Mouse (Mus musculus) megakaryocyte-erythroid progenitor cell, adult 5-6 weeks (primary cell): ENCODE data around the gene Gli3. TPM values are rescaled to one million over a fixed set of nuclear protein-coding genes. Genes with fewer than 3 reads are reported as not detected.

ENCODE experiments used
- ATAC-seq: replicated peaks from 2 replicates; pipeline ENCODE4 v1.8.0; 2016; ENCODE audit warnings: mild to moderate bottlenecking, inconsistent platforms; ENCODE audit not compliant: severe bottlenecking, poor library complexity, low FRiP score, low TSS enrichment
- total RNA-seq, 2 experiments: library from RNA; stranded (forward) in 1 of 2; stranded (reverse) in 1 of 2; fragments of 200-1000, 215-1000 nt in 1 of 2; fragments of >200 nt in 1 of 2; fragmentation: Nextera tagmentation in 1 of 2; gene quantifications; 2 replicates each; pipeline ENCODE4 v1.2.3; 2014 to 2017

Gene Gli3
- total RNA-seq, 2 experiments from 2014 or later = not detected

DNA sequence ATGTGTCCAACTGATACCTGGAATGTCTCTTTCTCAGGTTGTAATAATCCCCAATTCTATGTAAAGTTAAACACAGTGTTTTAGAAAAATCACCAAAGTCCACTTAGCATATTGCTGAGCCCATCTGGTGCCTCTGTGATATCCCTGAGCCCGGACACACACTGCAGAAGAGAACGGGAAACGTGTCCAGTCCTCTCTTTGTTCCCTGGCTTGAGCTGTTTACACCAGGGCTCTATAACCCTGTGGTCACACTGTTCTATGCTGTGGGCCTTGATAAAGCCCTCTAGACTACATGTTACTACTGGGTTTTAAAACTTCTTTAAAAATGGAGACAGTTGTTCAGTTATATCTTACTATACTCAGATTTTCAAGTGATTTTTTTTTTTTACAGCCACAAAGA lies 154.4 kb downstream of the Gli3 start:
- no peak for ATAC-seq

DNA sequence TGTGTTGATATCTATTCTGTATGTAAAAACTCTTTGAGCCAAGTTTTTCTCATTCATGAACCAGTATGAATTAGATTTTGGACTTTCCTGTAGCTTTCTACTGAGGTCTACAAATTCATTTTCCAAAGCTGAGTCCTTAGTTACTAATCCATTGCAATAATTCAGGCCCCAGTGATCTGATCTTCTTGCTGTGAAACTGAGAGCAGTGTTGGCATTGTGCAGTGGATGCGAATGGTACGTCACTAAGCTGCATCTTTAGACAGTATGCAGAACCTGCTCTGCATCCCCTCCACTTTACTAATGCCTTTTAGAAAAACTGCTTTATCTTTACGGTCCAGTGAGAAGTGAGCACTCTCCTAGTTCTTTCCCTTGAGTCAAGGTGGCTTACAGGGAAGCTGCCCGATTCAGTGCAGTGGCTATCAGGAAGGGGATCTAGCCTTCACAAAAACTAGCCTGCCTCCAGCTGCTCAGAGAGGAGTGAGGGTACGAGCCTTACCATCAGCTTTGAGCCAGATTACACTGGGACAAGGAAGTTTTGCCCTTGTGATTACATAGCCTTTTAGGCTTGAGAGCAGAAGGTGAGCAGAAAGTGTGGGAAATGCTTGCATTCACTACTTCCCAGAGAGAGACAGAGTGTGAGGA lies 155.1 kb downstream of the Gli3 start:
- ATAC-seq = no peak

DNA sequence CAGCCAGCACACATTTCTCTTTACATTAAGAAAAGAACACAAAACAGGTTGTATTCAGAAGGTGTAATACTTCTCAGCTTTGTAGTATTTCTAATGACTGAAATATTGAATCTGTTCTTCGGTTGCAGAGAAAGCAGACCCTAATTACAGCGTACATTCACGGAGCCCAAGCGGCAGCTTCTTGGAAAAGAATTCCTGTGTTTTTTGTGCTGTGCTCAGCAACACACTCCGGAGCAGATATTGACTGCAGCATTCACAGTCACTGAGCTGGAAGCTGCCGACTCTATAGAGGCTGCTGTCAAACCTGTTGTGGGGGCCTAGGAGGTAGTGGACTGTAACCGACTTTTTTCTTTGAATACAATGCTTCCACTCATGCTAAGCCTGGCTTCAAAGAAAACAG lies 158.0 kb downstream of the Gli3 start:
- no peak for ATAC-seq

DNA sequence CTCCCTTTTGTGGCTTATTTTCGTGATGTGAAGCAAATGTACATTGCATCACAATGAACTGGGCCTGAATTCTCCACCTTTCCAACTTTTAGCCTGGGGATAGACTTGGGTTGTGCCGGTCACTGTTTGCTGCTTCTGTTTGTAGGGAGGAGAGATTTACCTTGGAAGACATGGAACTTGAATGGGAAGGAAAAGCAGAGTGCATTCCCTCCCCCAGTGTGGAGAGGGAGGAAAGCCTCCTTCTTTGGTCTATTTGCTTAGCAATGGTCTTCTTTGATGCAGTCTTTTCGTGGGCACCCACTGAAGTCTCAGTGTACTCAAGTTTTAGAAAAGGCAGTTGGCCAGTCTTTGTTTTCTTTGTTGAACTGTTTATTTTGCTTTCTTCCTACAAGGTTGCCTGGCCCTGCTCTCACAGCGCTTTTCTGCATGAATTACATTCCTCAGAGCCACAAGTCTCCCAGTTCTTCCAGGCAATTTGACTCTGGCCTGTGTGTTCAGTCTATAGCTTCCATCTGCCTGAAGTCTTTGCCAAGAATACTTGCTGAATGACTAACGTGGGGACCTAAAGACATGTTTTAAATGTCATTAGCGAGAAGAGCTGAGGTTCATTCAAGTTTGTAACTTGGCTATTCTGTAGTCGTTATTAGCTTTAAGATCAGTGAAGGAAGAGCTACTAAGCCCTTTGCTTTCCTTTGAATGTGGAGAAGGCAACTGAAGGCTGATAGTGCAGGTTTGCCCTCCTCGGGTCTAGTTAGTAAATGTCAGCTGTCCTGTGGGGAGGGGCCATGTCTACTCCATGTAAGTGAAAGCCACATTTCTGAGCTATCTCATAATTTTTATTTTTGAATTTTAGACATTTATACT lies 161.7 kb downstream of the Gli3 start:
- no peak for ATAC-seq

DNA sequence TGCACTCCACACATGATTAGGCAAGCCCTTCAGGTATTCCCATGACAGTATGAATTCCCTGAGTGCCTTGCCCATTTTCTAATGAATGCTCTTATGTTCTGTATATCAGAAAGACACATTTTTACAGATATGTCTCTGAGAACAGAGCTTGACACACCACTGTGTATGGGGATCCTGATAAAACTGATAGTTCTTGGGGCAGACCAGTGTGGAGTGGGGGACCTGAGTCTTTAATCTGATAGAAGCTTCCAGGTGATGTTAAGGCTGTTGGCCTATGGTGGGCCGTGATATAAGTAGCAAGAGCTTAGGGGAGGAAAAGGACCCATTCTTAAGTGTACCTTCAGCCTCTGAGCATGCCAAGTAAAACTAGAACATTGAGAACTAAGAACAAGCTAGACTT lies 178.5 kb downstream of the Gli3 start:
- ATAC-seq = no peak

DNA sequence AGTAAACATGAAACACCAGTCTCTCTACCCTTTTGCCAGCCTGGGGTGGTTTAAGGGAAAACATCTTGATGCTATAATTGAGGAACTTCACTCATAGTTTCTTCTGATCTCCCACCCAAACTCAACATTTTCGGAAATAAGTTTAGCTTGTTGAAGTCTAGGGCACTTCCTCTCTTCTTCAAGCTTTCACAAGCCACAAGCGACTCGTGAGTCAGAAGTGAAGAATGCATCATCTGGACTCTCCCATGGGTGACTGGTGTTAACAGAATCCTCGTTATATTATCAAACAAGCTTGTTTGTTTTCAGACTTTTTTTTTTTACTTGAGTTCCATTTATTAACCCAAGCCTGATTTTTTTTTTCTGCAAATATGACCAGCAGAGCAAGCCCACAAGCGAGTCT lies 197.5 kb downstream of the Gli3 start:
- ATAC-seq = no peak

DNA sequence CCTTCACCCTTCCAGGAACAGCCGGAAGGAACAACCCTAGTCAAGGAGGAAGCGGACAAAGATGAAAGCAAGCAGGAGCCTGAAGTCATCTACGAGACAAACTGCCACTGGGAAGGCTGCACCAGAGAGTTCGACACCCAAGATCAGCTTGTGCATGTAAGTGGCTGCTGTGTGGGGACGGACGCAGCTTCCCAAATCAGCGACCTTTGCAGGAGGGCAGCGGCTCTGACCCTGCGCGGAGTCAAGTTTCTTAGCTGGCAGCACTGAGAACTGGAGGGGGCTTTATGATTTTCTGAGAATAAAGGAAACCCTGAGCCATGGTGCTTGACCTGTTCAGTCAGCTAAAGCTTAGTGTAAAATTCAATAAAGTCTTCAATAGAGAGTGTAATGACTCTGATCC lies 199.3 kb downstream of the Gli3 start:
- ATAC-seq = no peak

DNA sequence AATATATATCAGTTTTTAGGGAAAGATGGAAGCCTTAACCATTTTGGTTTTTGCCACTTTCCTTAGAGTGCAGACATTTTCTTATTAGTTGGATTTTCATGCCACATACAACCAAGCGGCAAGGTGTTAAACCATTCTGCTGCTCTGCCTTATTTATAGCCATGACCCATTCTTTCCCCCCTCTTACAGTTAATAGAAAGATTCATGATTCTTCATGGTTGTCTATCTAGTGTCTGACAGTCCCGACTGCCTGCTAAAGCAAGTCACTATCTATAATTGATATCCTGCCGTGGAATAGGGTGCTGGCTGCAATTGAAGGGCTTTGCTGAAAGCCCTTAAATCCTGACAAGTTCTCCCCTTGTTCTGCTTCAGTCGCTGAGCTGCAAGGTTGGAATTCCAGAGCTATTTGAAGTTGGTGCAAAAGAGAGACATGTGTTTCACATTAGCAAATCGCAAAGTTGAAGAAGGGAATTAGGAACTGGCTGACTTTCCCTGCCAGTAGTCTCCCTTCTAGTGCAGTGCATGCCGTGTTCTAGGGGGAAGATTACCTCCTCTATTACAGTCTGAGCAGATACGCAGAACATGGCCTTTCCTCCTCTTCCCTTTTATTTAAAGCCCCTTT lies 201.7 kb downstream of the Gli3 start:
- no peak for ATAC-seq

DNA sequence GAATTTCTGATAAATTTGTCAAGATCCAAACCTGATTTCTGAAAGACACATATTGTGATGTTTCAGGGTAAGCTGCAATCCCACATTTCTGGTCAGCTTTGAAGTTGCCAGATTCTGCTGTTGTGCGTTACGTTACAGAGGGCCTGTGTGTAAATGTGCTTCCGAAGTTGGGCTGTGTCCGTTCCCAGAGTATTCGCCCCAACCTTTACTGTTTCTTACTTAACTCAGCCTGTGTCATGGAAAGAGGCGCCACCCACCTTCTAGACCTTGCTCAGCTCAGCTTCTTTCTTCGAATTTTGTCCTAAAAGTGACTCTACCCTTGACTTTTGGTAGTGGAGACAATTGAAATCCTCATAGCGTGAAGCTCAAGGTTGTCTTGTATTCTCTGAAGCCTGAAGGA lies 202.5 kb downstream of the Gli3 start:
- ATAC-seq = no peak

DNA sequence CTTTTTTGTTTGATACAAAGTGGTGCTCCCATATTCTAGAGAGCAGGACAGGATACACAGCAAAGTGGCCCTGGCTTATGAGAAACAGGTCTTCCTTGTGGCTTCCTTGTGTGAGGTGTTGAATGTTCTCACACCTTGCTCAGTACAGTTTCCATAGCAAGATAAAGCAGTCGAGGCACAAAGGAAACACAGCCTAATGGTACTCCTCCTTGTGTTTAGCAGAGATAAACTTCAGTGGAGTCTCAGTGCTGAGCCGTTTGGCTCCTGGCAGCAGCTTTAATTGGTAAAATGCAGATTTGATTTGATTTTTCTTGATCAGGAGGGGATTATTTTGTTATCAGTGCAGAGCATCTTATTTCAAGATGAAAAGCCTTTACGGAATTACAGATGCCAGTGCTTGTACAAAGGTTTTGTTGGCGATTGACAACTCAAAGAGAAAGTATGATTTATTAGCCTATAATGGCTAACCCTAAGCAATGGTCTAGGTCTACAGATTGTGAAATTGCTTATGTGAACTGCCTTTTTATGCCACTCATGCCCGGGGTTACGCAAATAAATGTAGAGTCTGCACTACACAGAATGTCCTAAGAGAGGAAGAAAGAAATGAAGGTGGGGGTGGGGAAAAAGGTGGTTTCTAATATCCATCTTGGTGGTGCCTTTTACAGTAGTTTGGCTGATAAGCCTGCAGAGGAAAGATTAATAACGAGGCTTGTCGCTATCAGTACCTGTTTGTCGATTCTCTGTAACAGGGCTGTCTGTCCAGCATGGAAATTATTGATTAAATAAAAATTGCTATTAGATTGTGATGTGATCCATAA lies 207.3 kb downstream of the Gli3 start:
- ATAC-seq = no peak

DNA sequence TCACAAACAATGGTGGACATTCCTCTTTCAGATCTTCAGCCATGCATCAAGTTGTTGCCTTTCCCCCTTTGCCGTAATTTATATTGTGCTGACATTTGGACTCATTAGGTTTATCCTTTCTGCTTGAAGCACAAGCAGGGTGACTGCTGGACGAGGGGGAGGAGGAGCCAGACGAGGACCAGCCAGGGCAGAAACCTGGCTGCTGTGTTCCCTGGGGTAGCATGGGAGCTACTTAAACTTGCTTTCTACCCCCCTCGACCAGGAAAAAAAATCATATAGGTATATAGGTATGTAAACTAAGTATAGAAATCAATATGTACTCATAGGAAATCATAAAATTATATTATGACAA lies 207.9 kb downstream of the Gli3 start:
- no peak for ATAC-seq

DNA sequence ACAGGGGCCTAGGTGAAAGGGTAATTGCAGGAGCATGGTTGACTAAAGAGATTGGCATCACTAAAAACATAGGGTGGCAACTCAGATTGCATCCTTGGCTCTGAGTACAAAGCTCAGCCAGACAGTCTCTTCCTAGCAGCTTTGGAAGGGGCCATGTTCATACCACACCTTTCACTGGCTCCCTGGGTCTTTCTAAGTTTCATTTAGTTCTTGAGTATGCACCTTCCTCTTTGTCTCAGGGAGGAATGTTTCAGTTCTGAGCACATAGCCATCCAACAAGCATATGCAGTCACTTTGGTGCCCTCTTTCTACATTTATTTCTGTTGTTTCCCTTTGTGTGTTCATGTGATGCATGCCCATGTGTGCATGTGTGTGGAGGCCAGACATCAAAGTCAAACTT lies 212.4 kb downstream of the Gli3 start:
- ATAC-seq = no peak

DNA sequence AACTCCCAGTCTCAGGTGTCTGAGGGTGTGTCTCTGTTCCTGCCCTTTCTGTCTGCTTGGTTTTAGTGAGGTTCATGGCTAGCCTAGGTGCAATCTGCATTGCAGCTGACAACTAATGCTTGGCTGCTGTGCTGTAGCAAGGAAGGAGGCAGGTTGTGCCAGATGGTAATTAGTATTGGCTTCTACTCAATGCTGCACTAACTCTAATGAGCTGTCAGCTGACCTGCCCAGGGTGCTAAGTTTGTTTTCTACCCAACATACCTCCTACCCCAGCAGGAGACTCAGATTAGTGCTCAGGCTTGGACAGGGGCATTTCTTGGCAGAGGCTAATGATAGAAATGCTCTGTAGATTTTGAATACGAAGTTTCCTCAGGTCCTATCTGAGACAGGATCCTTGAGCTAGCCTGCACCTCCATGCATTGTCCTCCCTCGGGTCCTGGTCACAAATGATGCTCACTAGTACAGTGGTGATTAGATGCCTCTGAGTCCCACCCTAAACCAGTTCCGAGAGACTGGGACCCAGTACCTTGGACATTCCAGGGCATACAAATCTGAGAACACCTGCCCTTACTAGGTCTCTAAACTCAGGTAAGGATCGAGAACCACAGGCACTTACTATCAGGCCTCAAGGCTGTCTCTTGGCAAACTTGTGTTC lies 214.2 kb downstream of the Gli3 start:
- no peak for ATAC-seq

DNA sequence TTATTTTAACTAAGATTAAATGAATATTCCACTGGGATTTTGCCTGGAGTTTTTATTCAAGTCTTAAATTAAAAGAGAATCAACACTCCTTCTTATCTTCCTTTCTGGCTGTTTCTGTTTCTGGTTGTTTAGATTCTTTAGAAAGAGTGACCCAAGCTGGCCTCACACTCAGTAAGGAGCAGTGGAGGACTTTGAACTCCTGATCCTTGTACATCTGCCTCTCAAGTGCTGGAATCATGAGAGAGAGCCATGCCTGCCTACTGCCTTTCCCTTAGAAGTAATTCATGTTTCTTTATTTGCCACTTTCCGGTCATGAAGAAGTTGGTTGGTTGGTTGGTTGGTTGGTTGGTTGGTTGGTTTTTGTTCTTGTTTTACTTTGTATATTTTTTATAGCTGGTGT lies 218.5 kb downstream of the Gli3 start:
- no peak for ATAC-seq

DNA sequence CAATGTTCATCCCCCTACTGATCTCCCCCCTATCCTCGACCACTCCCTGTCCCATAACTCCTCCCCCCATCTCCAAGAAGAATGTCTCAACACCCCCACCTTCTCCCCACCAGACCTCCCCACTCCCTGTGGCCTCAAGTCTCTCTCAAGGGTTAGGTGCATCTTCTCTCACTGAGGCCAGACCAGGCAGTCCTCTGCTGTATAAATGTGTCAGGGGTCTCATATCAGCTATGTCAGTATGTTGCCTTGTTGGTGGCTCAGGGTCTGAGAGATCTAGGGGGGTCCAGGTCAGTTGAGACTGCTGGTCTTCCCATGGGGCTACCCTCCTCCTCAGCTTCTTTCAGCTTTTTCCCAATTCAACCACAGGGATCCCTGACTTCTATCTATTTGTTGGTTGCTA lies 220.0 kb downstream of the Gli3 start:
- no peak for ATAC-seq

DNA sequence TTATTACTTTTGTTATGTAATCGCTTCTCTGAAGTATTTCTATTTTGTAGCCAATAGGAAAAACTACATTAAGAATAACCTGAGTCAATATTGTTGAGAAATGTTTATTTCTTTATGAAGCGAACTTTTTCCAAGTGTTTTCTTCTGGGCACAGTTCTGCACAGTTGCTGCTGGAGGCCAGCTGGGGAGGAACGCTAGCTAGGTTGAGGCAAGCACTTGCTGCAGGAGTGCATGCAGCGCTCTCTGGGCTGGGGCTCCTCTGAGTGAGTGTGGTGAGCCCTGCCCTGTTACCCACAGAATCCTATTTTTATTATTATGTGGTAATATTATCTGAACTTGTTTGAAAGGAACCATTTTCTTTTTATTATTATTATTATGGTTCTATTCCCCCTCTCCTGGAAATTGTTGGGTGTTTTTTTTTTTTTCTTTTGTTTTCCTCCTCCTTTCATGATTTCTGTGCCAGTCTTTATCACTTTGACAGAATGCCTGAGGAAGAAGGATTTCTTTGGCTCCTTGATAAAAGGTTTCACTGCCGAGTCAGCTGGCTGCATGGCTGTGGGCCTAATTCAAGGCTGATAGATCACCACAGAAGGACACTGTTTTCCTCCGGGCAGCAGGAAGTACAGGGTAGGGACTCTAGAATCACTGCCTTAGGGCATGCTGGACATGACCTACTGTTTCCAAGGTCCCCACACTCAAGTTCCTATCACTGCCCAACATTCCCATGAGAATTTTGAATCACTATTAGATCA lies 225.2 kb downstream of the Gli3 start:
- ATAC-seq = no peak

DNA sequence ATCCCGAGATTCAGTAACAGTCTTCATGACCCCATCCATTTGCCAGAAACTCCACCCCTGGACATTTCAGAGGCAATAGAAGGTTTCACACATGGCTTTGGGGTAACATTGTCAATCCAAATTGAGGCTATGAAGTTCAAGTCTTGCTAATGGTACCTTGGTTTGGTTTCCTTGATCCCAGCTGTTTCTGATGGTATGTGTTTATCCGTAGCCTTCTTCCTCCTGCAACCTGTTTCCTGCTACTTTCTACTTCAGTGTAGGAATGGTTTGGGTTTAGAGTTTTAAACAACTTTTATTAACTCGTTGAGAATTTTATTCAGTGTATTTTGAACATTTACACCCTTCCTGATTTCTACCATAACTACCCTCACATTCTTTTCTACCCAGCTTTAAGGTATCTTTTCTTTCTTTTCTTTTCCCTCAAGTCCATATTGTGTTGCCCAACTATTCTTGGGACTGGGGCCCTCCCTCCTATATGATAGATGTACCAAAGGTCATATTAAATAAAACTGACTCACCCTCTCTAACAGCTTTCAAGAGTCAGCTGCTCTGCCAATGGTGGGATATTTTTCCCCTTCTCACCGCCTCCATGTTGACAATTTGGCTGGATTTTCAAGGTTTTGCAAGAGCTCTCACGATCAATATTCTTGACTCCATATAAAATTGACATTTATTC lies 225.9 kb downstream of the Gli3 start:
- no peak for ATAC-seq

DNA sequence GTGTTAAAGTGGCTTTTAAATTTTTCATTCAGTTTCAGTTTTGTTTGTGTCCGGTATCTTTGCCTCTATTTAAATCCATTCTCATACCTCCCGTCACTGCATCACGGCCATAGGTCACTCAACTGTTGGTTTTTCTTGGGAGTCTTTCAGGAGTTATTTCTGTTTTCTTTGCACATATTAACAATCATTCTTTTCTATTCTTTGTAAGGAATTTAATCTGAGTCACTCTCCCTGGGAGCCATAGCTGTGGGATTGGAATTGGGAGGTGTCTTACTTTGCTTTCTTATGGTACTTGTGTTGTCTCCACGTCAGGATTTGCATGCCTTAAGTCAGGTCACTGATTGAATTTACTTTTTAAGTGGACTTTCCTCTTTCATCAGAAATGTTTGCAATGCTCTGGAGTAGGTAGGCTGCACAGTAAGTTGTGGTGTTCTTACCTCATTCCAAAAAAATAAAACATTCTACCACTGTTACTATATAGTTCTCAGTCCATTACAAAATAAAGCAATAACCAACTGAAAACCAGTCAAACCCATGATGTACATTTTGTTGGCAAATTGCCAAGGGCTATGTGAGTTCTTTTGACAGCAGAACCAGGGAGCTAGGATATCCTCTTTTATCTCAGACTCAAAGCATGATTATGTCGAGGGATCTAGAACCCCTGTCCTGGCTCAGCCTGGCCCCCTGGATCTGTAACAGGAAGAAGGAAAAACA lies 228.9 kb downstream of the Gli3 start:
- no peak for ATAC-seq
